Mouse (Mus musculus) embryonic fibroblast, embryonic 13.5 days (primary cell): ENCODE results near the gene Defb46. TPM values are rescaled to one million over a fixed set of nuclear protein-coding genes. Genes with fewer than 3 reads are reported as not detected.

ENCODE experiments used
- H3K27ac ChIP-seq: 2 replicates; pipeline ENCODE4 v1.5.1; 2012; ENCODE audit warnings: low read length, control low read depth, inconsistent platforms; ENCODE audit not compliant: insufficient read depth
- H3K4me1 ChIP-seq: 2 replicates; pipeline ENCODE4 v1.6.1; 2011; ENCODE audit warnings: low read length; ENCODE audit not compliant: control insufficient read depth, insufficient read depth
- H3K4me3 ChIP-seq: 2 replicates; pipeline ENCODE4 v1.5.1; 2011; ENCODE audit warnings: mild to moderate bottlenecking, control low read depth, low read length; ENCODE audit not compliant: insufficient read depth
- CTCF ChIP-seq: IDR thresholded peaks from 2 replicates; pipeline ENCODE4 v1.5.1; 2011; ENCODE audit warnings: mild to moderate bottlenecking, control low read depth, low read length, moderate library complexity, borderline replicate concordance; ENCODE audit not compliant: insufficient read depth
- POLR2A ChIP-seq: IDR thresholded peaks from 2 replicates; pipeline ENCODE4 v1.6.1; 2011; ENCODE audit warnings: low read depth, mild to moderate bottlenecking, control low read depth, low read length, moderate library complexity
- polyA plus RNA-seq: library from polyadenylated mRNA; stranded (reverse); fragments of >200 nt; gene quantifications from 2 replicates; pipeline ENCODE4 v1.2.4, GENCODE M21; 2011; ENCODE audit warnings: low read depth; ENCODE audit not compliant: missing spikeins, insufficient read length

Defb46 gene
- polyA plus RNA-seq: not detected in 2 replicates

- no peak within 1 kb of the TSS for H3K27ac ChIP-seq
- no peaks in the 10 kb centered on the region for H3K4me1 ChIP-seq
- H3K4me3 ChIP-seq: no peak within 1 kb of the TSS
- TF ChIP-seq POLR2A (no peak), CTCF (no peak)
Observed at GRCm38 (mm10) chr8:19239616-19240015, at the start of gene Defb46. Gene Defb46 (plus strand): TSS chr8:19239916.

DNA sequence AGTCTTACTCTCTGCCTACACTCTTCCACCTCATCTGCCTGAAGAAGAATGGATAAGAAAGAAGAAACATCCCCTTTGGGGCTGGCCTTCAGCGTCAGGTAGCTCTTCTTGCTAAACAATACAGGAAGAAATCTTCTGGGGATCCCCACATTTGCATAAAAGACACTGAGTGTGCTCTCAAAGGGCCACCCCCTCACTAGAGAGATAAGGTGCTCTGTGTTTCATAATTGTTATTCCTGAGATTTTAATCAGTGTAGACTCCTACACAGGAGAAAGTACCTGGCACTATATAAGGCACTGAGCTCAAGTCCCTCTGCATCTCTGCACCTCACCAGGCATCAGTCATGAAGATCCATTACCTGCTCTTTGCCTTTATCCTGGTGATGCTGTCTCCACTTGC is 14.6 kb upstream of the Defb46 start, which contains the start of gene Defb6:
Gene Defb6, plus strand, starts transcription at position 318 of the 400 bp plus-strand sequence.
- Histone ChIP-seq H3K27ac (no peak within 1 kb of the TSS), H3K4me1 (no peaks in the 10 kb centered on the region), H3K4me3 (no peak within 1 kb of the TSS)
- no peak for TF ChIP-seq POLR2A
- no peak for TF ChIP-seq CTCF

GRCm38 (mm10) chr8:19238101-19238500 is 1.6 kb upstream of the Defb46 start:
- H3K4me3 ChIP-seq: no peak overlapping the region
- TF ChIP-seq CTCF: no peak
- TF ChIP-seq POLR2A: no peak
- H3K4me1 ChIP-seq: no peaks in the 10 kb centered on the region
- no peak overlapping the region for H3K27ac ChIP-seq

GRCm38 (mm10) chr8:19247280-19247679 is 7.6 kb downstream of the Defb46 start, which contains the start of gene Defb5:
Gene Defb5 (plus strand): TSS chr8:19247580.
- no peaks in the 10 kb centered on the region for H3K4me1 ChIP-seq
- no peak within 1 kb of the TSS for H3K27ac ChIP-seq
- TF ChIP-seq CTCF (no peak), POLR2A (no peak)
- H3K4me3 ChIP-seq: no peak within 1 kb of the TSS

GRCm38 (mm10) chr8:19258136-19258535 is 18.4 kb downstream of the Defb46 start:
- no peak overlapping the region for H3K4me3 ChIP-seq
- H3K4me1 ChIP-seq: no peaks in the 10 kb centered on the region
- H3K27ac ChIP-seq: no peak overlapping the region
- TF ChIP-seq CTCF (no peak), POLR2A (no peak)

DNA sequence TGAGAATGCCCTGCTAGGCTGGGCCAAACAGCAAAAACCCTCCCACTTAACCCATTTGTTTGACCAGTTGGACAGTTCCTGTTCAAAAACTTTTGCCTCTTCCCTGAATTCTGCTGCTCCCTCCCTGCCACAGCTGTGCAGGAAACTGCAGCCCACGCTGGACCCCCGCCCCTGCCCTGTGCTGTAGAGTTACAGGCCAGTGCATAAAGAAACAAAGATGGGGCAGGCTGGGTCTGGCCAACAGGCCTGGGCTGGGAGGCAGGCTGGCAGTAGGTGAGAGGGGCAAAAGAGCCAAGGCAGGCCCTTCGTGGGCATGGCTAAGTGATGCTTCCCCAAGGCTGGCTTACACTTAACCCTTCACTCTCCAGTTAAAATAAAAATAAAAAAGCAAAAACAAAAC is 20.0 kb downstream of the Defb46 start:
- H3K4me3 ChIP-seq: no peak overlapping the region
- H3K27ac ChIP-seq: no peak overlapping the region
- no peak for TF ChIP-seq CTCF
- TF ChIP-seq POLR2A: no peak
- no peaks in the 10 kb centered on the region for H3K4me1 ChIP-seq

Other genes starting within 250 kb of the Defb46 start
- not detected in 2 replicates for gene Defb37, start 248.9 kb upstream of the Defb46 start, polyA plus RNA-seq
- not detected in 2 replicates for gene Defb38, start 213.3 kb upstream of the Defb46 start, polyA plus RNA-seq
- gene Defb39, start 175.1 kb upstream of the Defb46 start, polyA plus RNA-seq: not detected in 2 replicates
- gene Defb12, start 125.1 kb upstream of the Defb46 start, polyA plus RNA-seq: not detected in 2 replicates
- not detected in 2 replicates for gene Defb34, start 116.2 kb upstream of the Defb46 start, polyA plus RNA-seq
- gene Gm45826, start 99.1 kb upstream of the Defb46 start, polyA plus RNA-seq: not detected in 2 replicates
- gene Defb14, start 45.6 kb upstream of the Defb46 start, polyA plus RNA-seq: not detected in 2 replicates
- gene Defb4, start 41.2 kb upstream of the Defb46 start, polyA plus RNA-seq: not detected in 2 replicates
- gene Defb6, start 14.4 kb upstream of the Defb46 start, polyA plus RNA-seq: not detected in 2 replicates
- not detected in 2 replicates for gene Defb5, start 7.7 kb downstream of the Defb46 start, polyA plus RNA-seq
- gene Defb3, start 53.4 kb downstream of the Defb46 start, polyA plus RNA-seq: not detected in 2 replicates
- gene Defb8, start 207.7 kb downstream of the Defb46 start, polyA plus RNA-seq: not detected in 2 replicates